Mouse (Mus musculus) splenic B cell, adult 2 months (primary cell): Measurements from ENCODE around the gene Ube3b.

Experiments used
- DNase-seq: peaks from one replicate; pipeline ENCODE4 v3.0.0-alpha.2; 2011; ENCODE audit warnings: low read depth, low spot score
- H3K27me3 ChIP-seq: 2 replicates; pipeline ENCODE4 v1.6.1; 2012; ENCODE audit warnings: mild to moderate bottlenecking, low read length, moderate library complexity, mixed read lengths; ENCODE audit not compliant: control insufficient read depth, poor library complexity, insufficient read depth, severe bottlenecking
- H3K36me3 ChIP-seq: 2 replicates; pipeline ENCODE4 v1.6.1; 2012; ENCODE audit warnings: mild to moderate bottlenecking, low read length, moderate library complexity, mixed read lengths; ENCODE audit not compliant: control insufficient read depth, poor library complexity, insufficient read depth, severe bottlenecking

The Ube3b gene

DNA sequence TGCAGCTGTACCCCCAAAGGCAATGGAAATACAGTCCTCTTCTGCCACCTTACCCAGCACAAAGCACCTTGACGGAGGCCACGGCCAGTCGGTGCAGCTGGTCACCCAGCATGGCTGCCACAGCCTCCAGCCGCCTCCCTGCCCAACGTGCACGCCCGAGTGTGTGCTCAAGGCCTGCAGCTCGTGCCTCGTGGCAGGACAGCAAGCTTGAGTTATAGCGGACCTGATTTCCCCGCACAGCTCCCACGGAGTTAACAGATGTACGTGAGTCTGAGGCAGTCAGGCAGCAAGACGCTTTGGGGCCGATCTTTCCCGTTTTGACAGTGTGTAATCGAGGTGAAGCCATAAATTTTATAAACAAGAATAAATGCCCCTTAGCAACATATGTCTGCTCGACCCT lies 48.2 kb downstream of the Ube3b start:
- Histone ChIP-seq H3K36me3 (no peaks in the 10 kb centered on the region), H3K27me3 (no peaks in the 10 kb centered on the region)
- DNase-seq = no peak

DNA sequence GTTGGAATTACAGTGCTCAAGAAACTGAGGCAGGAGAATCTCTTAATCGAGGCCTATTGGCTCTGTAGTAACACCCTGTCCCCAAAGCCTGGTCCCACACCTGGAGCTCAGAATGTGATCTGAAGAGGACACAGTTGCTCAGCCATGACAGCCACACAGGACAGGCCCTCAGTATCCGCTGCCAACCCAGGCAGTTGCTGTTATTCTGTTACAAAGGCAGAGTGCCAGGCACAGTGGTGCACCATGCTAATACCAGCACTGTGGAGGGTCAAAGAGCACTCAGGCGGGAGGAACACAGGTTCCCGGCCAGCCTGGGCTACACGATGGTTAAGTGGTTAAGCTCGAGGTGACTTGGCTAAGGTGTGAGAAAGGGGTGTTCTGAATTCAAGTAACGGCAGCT lies 49.4 kb downstream of the Ube3b start:
- no peaks in the 10 kb centered on the region for H3K36me3 ChIP-seq
- no peaks in the 10 kb centered on the region for H3K27me3 ChIP-seq
- no peak for DNase-seq

DNA sequence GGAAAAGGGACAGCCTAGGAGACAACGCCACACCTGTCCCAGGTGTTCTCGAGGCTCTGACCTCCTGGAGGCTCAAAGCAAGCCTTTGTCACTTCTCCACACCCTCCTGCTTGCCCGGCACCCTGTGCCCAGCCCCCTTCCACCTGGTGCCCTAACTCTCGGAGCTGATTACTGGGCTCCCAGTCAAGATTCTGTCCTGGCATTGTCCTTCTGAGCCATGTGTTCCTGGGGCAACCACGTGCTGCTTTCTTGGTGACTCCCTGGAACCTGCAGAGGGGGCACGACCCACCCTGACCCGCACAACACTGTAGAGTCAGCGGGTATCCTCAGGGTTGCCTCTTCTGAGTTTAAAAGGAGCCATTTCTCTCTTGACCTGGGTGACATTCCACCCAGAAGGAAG lies 54.0 kb downstream of the Ube3b start:
- H3K36me3 ChIP-seq = no peaks in the 10 kb centered on the region
- H3K27me3 ChIP-seq = no peaks in the 10 kb centered on the region
- no peak for DNase-seq

DNA sequence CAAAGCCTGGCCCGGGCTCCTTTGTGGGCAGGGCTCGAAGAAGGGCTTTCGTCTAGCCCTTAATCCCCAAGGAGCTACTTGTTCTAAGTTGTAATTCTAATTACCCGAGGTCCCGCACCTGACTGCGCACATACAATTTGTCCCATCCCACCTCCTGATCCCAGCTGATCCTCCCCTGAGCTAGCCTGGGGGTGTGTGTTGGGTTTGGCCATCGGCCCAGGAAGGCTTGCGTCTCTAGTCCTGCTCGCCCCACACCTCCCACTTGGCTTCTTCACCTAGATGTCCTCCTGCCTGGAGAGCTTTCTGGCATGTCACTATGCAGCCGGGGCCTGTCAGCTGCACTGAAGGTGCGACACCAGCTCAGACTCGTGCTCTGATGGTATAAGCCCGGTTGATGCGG lies 55.2 kb downstream of the Ube3b start:
- H3K36me3 ChIP-seq = no peaks in the 10 kb centered on the region
- no peak for DNase-seq
- H3K27me3 ChIP-seq = no peaks in the 10 kb centered on the region

DNA sequence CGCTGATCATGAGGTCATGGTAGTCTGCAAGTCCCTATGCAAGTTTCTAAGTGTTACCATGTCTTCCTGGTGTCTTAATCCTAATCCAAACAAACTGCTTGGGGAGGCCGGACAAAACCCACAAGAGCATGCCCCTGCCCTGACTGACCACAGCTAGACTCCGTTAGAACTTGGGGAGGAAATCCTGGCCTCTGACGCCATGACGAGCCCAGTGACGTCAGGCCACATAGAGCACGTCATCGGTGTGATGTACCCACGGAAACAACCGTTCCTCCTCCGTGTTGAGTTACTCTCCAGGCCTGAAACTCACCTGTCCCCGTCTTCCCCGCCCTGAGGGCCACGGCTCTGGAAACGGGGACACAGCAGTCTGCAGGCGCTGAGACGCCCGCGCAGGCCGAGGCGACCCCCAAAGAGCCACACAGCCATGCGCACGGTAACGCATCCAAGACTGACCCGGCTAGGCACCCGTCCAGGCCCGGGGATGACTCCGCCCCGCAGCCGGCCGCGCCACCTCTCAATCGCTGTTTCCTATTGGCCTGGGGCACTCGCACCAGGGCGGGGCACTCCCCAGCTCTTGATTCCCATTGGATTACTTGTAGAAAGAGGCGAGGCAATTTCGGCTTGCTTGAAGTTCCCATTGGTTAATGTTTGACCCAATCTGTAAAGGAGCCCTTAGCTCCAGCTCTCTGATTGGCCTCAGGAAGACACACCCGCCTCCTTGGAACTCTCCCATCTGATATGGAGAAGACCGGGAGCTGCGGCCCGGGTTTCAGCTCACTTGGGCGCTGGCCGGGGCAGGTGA lies 63.4 kb downstream of the Ube3b start, which contains the start of the genes Mmab and Mvk:
TSS of gene Mmab (minus strand) at position 495 of the 802 bp plus-strand sequence.
TSS of gene Mvk (plus strand) at position 704 of the 802 bp plus-strand sequence.
- Histone ChIP-seq H3K27me3 (no peaks in the 10 kb centered on the region), H3K36me3 (no peaks in the 10 kb centered on the region)
- DNase-seq = peak; percentile 97

DNA sequence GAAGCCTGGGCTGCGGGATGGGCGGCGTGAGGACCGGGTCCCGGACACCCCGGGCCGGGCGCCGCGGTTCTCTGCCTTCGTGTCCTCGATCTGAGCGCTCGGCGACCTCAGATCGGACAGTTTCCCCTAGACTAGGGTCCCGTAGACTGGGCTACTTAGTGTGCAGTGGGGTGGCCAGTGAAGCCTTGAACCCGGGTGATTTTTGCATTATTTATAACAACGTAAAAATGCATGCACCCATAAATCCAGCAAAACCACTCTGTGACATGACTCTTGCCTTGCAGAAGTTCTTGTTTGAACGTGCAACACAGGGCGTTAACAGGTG lies 63.9 kb downstream of the Ube3b start:
- no peak for DNase-seq
- no peaks in the 10 kb centered on the region for H3K36me3 ChIP-seq

DNA sequence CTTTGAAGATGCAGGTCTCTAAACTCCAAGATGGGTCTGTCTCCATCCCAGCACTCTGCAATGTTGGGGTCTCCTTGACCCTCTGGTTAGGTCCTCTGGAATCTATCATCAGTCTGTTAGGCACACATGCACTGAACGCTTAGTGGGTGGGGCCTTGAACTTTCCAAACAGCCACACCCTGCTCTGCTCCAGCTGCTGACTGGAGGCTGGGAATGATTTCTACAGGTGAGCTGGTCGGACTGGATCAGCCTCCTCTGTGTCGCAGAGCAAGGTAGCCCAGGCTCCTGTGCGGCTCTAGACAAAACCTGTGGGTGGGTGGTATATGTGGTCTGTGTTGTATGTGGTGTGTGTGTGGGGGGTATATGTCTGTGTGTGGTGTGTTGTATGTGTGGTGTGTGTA lies 68.6 kb downstream of the Ube3b start:
- H3K36me3 ChIP-seq = no peaks in the 10 kb centered on the region
- H3K27me3 ChIP-seq = no peaks in the 10 kb centered on the region
- DNase-seq = no peak

More for the DNA sequence above, 63.9 kb downstream of the Ube3b start:
- H3K27me3 ChIP-seq = no peaks in the 10 kb centered on the region

DNA sequence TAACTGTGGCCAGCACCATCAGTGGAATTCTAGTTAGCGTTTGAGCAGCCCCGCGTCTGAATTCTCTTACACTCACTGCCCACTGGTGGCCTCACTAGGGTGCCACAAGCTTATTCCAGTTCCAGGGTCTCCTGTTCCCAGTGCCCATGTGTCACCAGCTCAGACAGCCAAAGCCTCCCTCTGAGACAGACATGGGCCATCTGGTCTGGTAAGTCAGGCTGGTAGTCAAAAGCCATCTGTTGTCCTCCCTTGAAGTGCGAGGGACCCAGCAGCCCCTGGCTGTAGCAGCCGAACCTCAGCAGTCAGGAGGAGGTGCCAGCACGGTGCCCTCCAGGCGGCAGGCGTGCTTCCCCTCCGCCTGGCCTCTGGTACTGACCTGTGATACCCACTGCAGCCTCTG lies 75.9 kb downstream of the Ube3b start:
- DNase-seq = no peak
- H3K36me3 ChIP-seq = no peaks in the 10 kb centered on the region
- no peaks in the 10 kb centered on the region for H3K27me3 ChIP-seq

DNA sequence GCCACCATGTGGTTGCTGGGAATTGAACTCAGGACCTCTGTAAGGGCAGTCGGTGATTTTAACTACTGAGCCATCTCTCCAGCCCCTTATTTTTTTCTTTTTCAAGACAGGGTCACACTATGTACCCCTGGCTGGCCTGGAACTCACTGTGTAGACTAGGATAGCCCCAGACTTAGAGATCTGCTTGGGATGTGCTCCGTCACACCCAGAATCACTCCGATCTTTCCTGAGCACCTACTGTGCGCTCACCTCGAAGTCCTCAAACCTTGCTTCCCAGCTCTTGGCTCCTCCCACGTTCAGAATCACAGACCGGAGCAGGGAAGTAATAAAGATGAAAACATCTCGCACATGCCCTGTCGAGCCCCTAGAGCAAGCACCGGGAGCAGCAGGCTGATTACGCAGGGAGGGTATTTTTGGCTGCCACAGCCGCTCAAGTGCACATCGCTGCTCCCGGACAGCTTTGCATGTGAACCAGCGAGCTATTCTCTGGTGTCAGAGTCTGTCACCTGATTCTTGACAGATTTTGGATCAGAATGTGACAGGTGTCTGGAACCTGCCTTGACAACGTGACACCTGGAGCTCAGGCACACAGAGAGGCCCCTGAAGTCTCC lies 76.7 kb downstream of the Ube3b start:
- Histone ChIP-seq H3K27me3 (no peaks in the 10 kb centered on the region), H3K36me3 (no peaks in the 10 kb centered on the region)
- no peak for DNase-seq

DNA sequence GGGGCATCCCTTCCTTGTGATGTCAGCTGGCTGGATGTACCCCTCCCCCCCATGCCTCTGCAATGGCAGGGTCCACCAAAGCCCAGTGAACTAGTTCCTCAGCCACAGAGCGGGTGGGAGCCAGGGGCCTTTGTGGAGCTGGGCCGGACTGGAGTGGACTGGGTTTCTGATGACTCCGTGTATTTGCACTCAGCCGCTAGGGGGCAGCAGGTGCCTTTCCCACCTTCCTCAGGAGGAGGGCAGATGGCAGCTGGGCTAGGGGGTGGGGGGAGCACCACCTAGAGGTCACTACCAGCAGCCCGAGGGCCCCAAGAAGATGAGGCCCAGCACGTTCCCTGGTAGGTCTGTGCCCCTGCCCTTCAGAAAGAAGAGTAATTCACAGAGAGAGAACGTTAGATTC lies 80.8 kb downstream of the Ube3b start:
- DNase-seq = peak; percentile 87

DNA sequence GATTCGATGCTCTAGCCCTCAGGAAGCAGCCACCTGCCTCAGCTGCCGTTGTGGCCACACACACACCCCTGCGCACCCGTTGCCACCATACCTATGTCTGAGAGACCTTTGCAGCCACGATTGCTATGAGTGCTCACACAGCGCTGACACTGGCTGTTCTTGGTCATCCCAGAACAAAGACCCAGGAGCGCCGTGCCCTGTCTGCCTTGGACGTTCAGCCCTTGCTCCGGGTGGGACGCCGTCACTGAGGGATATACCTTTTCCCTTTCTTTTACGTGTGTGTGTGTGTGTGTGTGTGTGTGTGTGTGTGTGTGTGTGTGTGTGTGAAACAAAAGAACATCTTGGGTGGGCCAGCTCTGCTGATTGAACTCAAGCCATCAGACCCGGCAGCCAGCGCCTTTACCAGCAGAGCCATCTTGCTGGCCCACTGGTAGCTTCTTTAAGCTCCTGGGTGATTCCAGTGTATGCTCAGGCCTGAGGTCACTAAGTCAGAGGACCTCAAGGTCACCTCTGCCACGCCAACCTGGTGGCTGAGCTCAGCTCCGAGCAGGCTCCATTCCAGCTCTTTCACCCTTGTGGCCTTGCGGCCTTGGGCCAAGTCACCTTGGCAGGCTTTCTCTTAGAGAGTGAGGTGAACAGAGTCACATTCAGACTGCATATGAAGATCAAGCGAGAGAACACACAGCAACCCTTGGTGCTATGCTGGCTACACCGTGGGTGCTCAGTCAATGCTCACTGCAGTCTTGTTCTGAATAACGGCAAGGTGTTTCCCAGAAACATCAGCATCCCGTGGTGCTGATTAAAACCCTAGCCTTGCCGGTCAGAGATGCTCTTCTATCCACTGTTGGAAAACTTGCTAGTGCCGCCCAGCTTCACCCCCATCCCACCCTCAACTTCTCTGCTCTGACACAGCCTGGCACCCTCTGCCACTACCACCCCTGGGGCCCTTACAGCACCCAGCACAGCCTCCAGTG lies 81.9 kb downstream of the Ube3b start:
- Histone ChIP-seq H3K36me3 (no peaks in the 10 kb centered on the region), H3K27me3 (no peaks in the 10 kb centered on the region)

More for the DNA sequence above, 80.8 kb downstream of the Ube3b start:
- H3K36me3 ChIP-seq = no peaks in the 10 kb centered on the region
- no peaks in the 10 kb centered on the region for H3K27me3 ChIP-seq

DNA sequence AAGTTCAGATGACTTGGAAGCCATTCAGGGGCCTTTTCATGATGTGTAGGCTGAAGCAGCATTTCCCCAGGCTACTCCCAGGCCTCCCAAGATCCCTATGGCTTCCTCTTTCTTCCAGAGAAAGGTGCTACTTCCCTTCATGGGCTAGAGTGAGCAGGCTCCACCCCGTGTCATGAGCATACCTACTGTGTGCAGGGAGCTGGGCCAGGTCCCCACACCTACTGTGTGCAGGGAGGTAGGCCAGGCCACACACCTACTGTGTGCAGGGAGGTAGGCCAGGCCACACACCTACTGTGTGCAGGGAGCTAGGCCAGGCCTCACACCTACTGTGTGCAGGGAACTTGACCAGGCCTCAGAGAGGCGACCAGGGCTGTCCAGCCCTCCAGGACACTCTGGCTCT lies 84.2 kb downstream of the Ube3b start:
- no peak for DNase-seq
- Histone ChIP-seq H3K36me3 (no peaks in the 10 kb centered on the region), H3K27me3 (no peaks in the 10 kb centered on the region)

More for the DNA sequence above, 81.9 kb downstream of the Ube3b start:
- DNase-seq = no peak

DNA sequence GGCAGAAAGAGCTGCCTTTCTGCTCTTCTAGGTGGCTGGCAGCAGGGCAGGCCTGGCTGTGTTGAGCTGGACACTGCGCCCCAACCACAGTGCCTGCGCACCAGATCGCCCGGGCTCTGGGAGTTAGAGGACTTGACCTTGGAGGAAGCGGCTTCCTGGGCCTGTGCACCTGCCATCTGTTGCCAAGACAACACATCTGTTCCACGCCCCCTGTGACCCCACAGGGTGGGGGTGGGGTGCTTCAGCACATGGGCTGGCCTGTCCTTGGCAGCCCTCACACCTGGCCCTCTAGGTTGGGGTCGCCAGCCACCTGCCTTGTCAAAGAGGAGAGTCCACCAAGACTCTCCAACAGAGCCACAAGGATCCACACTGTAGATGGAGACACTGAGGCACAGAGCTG lies 85.2 kb downstream of the Ube3b start:
- Histone ChIP-seq H3K36me3 (no peaks in the 10 kb centered on the region), H3K27me3 (no peaks in the 10 kb centered on the region)
- DNase-seq = no peak

DNA sequence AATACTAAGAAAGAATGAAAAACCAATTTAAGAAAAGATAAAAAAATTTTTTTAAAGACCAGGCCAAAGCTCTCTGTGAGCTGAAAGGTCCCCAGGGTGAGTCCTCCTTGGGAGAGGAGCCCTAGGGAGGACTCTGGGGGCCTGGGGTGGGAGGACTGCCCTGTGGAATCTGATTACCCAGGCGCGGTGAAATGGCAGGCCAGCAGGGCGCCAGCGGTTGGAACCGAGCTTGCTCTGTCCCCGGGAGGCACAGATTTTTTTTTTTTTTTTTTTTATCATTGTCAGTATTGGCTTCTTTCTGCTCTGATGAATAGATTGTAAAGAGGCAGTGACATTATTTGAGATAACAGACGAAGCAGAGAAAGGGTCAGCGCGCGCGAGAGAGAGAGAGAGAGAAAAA lies 86.6 kb downstream of the Ube3b start:
- Histone ChIP-seq H3K27me3 (no peaks in the 10 kb centered on the region), H3K36me3 (no peaks in the 10 kb centered on the region)
- DNase-seq = no peak

DNA sequence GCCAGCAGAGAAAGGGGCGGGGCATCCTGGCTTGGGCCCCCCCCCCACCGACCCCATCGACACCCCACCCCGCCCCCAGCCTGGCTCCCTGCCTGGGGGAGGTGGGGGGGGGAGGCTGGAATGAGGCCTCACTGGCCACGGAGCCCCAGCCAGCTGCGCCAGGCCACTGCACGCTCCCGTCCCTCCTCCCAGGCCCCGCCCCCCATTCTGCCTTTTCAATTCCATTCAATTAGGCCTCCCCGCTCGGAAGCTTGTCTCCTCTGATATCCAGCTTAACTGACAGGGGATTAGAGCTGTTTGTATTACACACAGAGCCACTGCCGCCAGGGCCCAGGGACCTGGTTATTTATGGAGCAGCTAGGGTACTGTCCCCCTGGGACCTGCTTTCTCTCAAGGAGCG lies 87.0 kb downstream of the Ube3b start:
- Histone ChIP-seq H3K27me3 (no peaks in the 10 kb centered on the region), H3K36me3 (no peaks in the 10 kb centered on the region)
- no peak for DNase-seq
